Mouse (Mus musculus) embryonic facial prominence, embryonic 13.5 days (tissue): Measurements from ENCODE around the gene Olfr112. TPM values are rescaled to one million over a fixed set of nuclear protein-coding genes. Genes with fewer than 3 reads are reported as not detected.
"Not testable (repeated sequence)": the region's sequence is repeated elsewhere in the genome, so short reads cannot be mapped to it uniquely, and the experiment has no call there.

ENCODE experiments used
- ATAC-seq: fragments of 200-750 bp; cut with Nextera tagmentation; 2 replicates; pipeline ENCODE4 v1.8.0; 2017; ENCODE audit warnings: low read depth; ENCODE audit not compliant: insufficient number of reproducible peaks, insufficient read depth, low FRiP score, low TSS enrichment
- H3K27ac ChIP-seq: fragments of 300-500 bp; sonication (generic); 2 replicates; pipeline ENCODE4 v1.5.1; 2015; ENCODE audit warnings: moderate library complexity, mild to moderate bottlenecking, inconsistent platforms
- H3K27me3 ChIP-seq: fragments of 300-500 bp; sonication (generic); 2 replicates; pipeline ENCODE4 v1.6.1; 2015; ENCODE audit warnings: mild to moderate bottlenecking, inconsistent platforms
- H3K36me3 ChIP-seq: fragments of 300-500 bp; sonication (generic); 2 replicates; pipeline ENCODE4 v1.6.1; 2015; ENCODE audit warnings: mild to moderate bottlenecking, inconsistent platforms
- H3K4me1 ChIP-seq: fragments of 300-500 bp; sonication (generic); 2 replicates; pipeline ENCODE4 v1.6.1; 2015; ENCODE audit warnings: inconsistent platforms
- H3K4me2 ChIP-seq: fragments of 300-500 bp; sonication (generic); 2 replicates; pipeline ENCODE4 v1.6.1; 2015; ENCODE audit warnings: moderate library complexity, mild to moderate bottlenecking, inconsistent platforms
- H3K4me3 ChIP-seq: fragments of 300-500 bp; sonication (generic); 2 replicates; pipeline ENCODE4 v1.5.1; 2015; ENCODE audit warnings: mild to moderate bottlenecking, inconsistent platforms
- H3K9ac ChIP-seq: fragments of 300-500 bp; sonication (generic); 2 replicates; pipeline ENCODE4 v1.6.1; 2015; ENCODE audit warnings: mild to moderate bottlenecking, inconsistent platforms
- H3K9me3 ChIP-seq: fragments of 300-500 bp; sonication (generic); 2 replicates; pipeline ENCODE4 v1.6.1; 2016; ENCODE audit warnings: inconsistent platforms
- WGBS: fragments of 180-500 bp; shearing (Covaris S2); methylation state at CpG from one replicate; pipeline ENCODE4 v1.1.7; 2015; ENCODE audit warnings: mixed read lengths; 5-methylcytosine and 5-hydroxymethylcytosine counted together
- polyA plus RNA-seq: library from polyadenylated mRNA; unstranded; fragments of >200 nt; fragmentation: Nextera tagmentation; extraction: Ambion mirVana; gene quantifications from 2 replicates; pipeline ENCODE4 v1.2.1, GENCODE M21; 2015

Olfr112 gene
- polyA plus RNA-seq = 0.20 TPM in 1 of 2 replicates, not detected in the other

DNA sequence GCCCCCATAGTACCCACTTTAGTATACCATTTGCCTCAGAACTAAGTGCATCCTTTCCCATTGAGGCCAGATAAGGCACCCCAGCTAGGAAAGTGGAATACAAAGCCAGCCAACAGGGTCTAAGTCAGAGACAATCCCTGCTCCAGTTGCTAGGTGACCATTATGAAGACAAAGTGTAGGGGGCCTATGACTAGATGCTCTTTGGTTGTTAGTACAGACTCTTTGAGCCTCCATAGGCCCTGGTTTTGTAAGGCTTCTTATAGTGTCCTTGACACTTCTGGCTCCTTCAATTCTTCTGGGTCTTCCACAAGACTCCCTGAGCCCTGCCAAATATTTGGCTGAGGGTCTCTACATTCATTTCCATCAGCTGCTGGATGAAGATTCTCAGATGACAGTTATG lies at the start of gene Olfr112:
Gene Olfr112, minus strand, starts transcription at position 101 of the 400 bp plus-strand sequence.
- H3K9me3 ChIP-seq = no peaks in the 10 kb centered on the region
- no peaks in the 10 kb centered on the region for H3K36me3 ChIP-seq
- no peak within 1 kb of the TSS for H3K4me3 ChIP-seq
- H3K27ac ChIP-seq = no peak within 1 kb of the TSS
- no peak within 1 kb of the TSS for H3K9ac ChIP-seq
- no peak for ATAC-seq
- no peaks in the 10 kb centered on the region for H3K27me3 ChIP-seq
- no peak within 1 kb of the TSS for H3K4me2 ChIP-seq
- no peaks in the 10 kb centered on the region for H3K4me1 ChIP-seq

DNA sequence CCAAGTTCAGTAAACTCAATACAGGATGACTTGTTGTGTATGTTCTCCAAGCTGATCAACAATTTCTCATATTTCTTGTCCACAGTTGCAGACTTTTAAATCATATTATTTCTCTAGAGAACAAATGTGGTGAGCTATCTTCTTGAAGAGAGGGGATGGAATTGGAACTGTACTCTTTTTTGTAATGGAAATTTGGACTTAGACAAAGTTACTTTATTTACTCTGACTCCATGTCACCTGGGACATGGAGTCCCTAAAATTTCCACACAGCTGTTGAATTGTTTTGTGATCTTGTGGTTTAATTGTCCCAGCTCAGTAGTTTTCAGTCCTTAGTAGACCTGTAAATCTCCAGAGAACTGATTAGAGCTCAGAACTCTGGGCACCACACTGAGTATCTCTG lies 23.4 kb upstream of the Olfr112 start, which contains the start of gene Olfr114:
Gene Olfr114, minus strand, starts transcription at position 101 of the 400 bp plus-strand sequence.
- H3K36me3 ChIP-seq = no peaks in the 10 kb centered on the region
- H3K27me3 ChIP-seq = no peaks in the 10 kb centered on the region
- no peak for ATAC-seq
- H3K27ac ChIP-seq = no peak within 1 kb of the TSS
- H3K9ac ChIP-seq = no peak within 1 kb of the TSS
- H3K4me1 ChIP-seq = no peaks in the 10 kb centered on the region
- H3K9me3 ChIP-seq = no peaks in the 10 kb centered on the region; the same call in 1 of the 2 replicates
- no peak within 1 kb of the TSS for H3K4me3 ChIP-seq
- no peak within 1 kb of the TSS for H3K4me2 ChIP-seq

GRCm38 (mm10) chr17:37577563-37577962 lies 8.3 kb upstream of the Olfr112 start, which contains the start of gene Olfr113:
TSS of gene Olfr113 (minus strand) at chr17:37577663.
- H3K27me3 ChIP-seq = no peaks in the 10 kb centered on the region
- no peak for ATAC-seq

DNA sequence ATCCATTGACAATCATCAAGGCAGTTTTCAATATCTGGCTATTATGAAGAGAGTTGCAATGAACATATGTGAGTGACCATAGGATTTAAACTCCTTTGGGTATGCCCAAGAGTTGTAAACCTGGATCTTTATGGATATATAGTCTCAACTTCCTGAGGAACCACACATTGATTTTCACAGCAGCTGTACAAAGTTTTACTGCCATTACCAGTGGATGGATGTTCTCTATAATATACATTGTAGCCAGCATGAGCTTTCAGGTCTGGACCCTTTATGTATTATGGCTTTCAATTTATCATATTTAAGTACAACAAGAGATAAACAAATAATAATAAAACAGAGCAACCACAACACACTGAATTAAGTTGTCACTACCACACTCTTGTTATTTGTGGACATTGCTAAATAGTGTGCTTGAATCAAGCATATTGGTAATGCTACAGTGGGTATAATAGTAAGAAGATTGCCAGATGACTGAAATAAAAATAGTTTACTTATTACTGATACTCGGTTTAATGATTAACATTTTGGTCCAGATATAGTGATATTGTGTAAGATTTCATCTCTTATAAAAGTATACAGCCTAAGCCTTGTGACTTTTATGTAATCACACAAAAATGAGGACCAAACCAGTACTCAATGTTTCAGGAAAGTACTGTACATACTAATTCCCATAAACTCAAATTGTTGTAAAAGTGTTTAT lies 10.2 kb downstream of the Olfr112 start:
- Histone ChIP-seq H3K4me2 (no peak overlapping the region), H3K9ac (no peak overlapping the region), H3K4me1 (no peaks in the 10 kb centered on the region), H3K4me3 (no peak overlapping the region), H3K36me3 (no peaks in the 10 kb centered on the region), H3K27me3 (no peaks in the 10 kb centered on the region), H3K27ac (no peak overlapping the region), H3K9me3 (no peaks in the 10 kb centered on the region)
- WGBS = 46% methylated on average over 1 of the region's 1 CpGs
- no peak for ATAC-seq

More at GRCm38 (mm10) chr17:37577563-37577962, 8.3 kb upstream of the Olfr112 start, which contains the start of gene Olfr113:
- Histone ChIP-seq H3K4me3 (no peak within 1 kb of the TSS), H3K4me1 (no peaks in the 10 kb centered on the region), H3K4me2 (no peak within 1 kb of the TSS), H3K9me3 (no peaks in the 10 kb centered on the region), H3K36me3 (no peaks in the 10 kb centered on the region), H3K9ac (no peak within 1 kb of the TSS), H3K27ac (no peak within 1 kb of the TSS)

DNA sequence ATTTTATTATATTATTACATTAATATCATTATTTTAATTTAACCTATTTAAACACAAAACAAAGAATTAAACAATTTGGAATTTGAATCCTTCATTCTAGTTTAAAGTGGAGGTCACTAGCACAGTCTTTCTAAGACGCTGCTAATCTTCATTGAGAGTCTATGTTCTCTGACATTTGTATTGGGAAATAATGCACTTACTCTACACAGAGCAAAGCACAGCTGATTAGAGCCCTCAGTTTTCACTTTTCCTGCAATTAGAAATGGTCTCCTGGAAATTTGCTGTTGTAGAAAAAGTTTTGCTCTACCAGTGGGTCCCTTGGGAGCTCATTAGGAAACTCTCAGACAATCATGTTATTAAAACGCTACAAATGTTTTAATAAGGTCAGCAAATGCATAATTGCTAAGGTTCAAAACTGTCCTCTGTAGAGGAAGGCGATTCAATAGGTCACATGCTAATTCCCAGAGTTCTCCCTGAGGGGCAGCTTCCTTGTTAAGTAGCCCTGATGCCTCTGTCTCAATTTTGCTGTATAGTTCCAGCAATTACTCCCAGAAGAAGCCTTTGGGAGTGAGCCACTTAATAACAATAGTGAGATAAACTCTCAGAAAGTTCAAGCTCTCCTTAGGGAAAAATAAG lies 25.3 kb downstream of the Olfr112 start:
- H3K36me3 ChIP-seq = no peaks in the 10 kb centered on the region
- no peak overlapping the region for H3K27ac ChIP-seq
- H3K27me3 ChIP-seq = no peaks in the 10 kb centered on the region
- H3K4me2 ChIP-seq = no peak overlapping the region
- H3K9me3 ChIP-seq = no peaks in the 10 kb centered on the region
- WGBS = 41% methylated on average over 3 of the region's 3 CpGs
- ATAC-seq = no peak
- H3K4me3 ChIP-seq = no peak overlapping the region
- no peak overlapping the region for H3K9ac ChIP-seq
- H3K4me1 ChIP-seq = no peaks in the 10 kb centered on the region

DNA sequence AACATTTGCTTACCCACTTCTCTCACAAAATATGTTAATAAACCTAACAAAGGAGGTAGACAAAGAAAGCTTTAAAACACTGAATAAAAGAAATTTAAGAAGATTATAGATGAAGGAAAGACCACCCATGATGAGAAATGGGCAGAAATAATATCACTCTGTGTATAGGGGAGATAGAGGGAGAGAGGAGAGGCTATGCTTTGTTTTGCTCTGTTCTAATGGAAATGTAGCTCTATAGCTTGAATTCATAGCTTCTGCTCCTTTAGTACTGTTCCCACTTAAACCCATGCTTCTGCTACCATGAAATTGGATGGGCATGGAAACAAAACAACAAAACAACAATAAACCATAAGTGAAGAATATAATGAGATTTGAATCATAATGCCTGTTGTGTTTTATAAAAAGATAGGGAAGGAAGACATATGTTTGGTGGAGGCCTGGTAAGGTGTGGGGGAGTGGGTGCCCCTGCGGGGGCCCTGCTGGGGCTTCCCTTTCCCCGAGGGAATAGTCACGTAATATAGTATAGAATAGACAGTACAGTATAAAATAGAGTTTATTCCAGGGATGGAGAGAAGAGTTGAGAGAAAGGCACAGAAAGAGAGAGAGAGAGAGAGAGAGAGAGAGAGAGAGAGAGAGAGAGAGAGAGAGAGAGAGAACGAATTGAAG lies 27.7 kb downstream of the Olfr112 start:
- H3K9me3 ChIP-seq = no peaks in the 10 kb centered on the region
- no peaks in the 10 kb centered on the region for H3K27me3 ChIP-seq
- no peak overlapping the region for H3K4me2 ChIP-seq
- no peak overlapping the region for H3K9ac ChIP-seq
- no peak for ATAC-seq
- H3K27ac ChIP-seq = no peak overlapping the region
- H3K4me1 ChIP-seq = no peaks in the 10 kb centered on the region
- no peak overlapping the region for H3K4me3 ChIP-seq
- WGBS = 82% methylated on average over 4 of the region's 4 CpGs
- no peaks in the 10 kb centered on the region for H3K36me3 ChIP-seq

DNA sequence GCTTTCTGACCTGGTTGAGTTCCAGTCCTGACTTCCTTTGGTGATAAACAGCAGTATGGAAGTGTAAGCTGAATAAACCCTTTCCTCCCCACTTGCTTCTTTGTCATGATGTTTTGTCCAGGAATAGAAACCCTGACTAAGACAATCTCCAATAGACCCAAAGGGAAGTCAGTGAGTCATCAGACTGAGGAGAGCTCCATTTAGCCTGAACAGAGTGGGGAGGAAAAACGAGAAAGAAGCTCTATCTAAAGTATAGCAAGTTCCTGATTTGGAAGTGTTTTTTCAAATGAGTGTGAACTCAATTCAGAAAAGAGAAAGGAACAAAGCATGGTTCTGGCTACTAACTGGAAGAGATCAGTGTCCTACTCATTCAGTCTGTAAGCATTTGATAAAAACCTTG lies 30.8 kb downstream of the Olfr112 start:
- H3K27me3 ChIP-seq, H3K9me3 ChIP-seq, H3K36me3 ChIP-seq, ATAC-seq, H3K4me1 ChIP-seq, H3K4me2 ChIP-seq, H3K27ac ChIP-seq, H3K9ac ChIP-seq, H3K4me3 ChIP-seq: not testable (repeated sequence)
- 50% methylated on average over 1 of the region's 1 CpGs for WGBS

DNA sequence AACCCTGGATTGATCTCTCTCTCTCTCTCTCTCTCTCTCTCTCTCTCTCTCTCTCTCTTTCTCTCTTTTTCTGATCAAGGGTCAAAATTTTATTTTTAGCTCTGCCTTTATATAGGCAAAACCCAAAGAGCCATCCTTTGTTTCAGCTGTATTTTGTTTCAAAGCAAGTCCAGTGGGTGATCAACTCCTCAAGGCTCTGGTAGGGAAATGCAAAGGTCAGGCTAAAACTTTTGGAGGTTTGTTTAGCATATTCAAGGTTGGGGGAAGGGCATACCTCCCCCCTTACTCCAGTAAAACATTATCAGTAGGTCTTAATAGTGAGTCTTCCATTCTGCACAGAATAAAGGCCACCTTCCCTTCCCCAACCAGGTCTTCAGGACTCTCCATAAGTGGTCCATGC lies 34.1 kb downstream of the Olfr112 start:
- no peak for ATAC-seq
- H3K4me3 ChIP-seq = no peak overlapping the region
- H3K36me3 ChIP-seq = no peaks in the 10 kb centered on the region
- no peak overlapping the region for H3K9ac ChIP-seq
- no peaks in the 10 kb centered on the region for H3K9me3 ChIP-seq
- H3K4me2 ChIP-seq = no peak overlapping the region
- no peaks in the 10 kb centered on the region for H3K27me3 ChIP-seq
- no peaks in the 10 kb centered on the region for H3K4me1 ChIP-seq
- H3K27ac ChIP-seq = no peak overlapping the region

DNA sequence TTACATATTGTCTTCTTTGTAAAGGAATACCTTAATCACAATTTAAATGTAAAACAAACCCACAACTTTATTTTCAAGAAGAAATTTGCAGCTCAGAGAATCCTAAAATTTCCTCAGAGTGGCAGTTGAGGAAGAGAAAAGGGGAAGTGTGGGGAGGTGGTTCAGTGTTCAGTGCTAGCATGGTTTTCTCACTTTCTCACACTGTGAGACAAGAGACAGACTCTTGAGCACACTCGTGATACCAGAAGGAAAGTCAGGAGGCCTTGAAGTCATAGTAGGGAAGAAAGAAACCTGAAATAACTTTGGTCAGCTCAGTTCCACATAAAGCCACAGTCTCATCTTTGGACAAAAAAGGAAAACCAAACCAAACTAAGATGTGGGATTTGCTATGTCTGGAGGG lies 43.8 kb downstream of the Olfr112 start:
- H3K36me3 ChIP-seq, H3K4me3 ChIP-seq, H3K9me3 ChIP-seq, H3K4me1 ChIP-seq, H3K27me3 ChIP-seq, H3K9ac ChIP-seq, H3K27ac ChIP-seq, H3K4me2 ChIP-seq, ATAC-seq: not testable (repeated sequence)
- WGBS = 56% methylated on average over 1 of the region's 1 CpGs

GRCm38 (mm10) chr17:37524612-37525011 lies 44.6 kb downstream of the Olfr112 start:
- not testable (repeated sequence) for H3K27me3 ChIP-seq, H3K4me3 ChIP-seq, H3K9ac ChIP-seq, ATAC-seq, H3K27ac ChIP-seq, H3K4me2 ChIP-seq, H3K36me3 ChIP-seq, H3K4me1 ChIP-seq, H3K9me3 ChIP-seq
